Mouse (Mus musculus) myocyte (in vitro differentiated cells): ENCODE results near the gene Kcnq4.

Experiments used
- E2F4 ChIP-seq: IDR thresholded peaks from one replicate; pipeline ENCODE4 v1.6.1; 2011; ENCODE audit warnings: mild to moderate bottlenecking, control low read depth, moderate library complexity; ENCODE audit not compliant: insufficient read depth
- MAX ChIP-seq: IDR thresholded peaks from one replicate; pipeline ENCODE4 v1.6.1; 2011; ENCODE audit warnings: low read depth, mild to moderate bottlenecking, control low read depth
- POLR2A ChIP-seq: IDR thresholded peaks from one replicate; pipeline ENCODE4 v1.6.1; 2011; ENCODE audit warnings: low read depth, mild to moderate bottlenecking, control low read depth, moderate library complexity; ENCODE audit not compliant: insufficient read length
- POLR2AphosphoS2 ChIP-seq: IDR thresholded peaks from one replicate; pipeline ENCODE4 v1.6.1; 2011; ENCODE audit warnings: low read depth, control low read depth; ENCODE audit not compliant: insufficient read length
- TCF12 ChIP-seq: IDR thresholded peaks from one replicate; pipeline ENCODE4 v1.6.1; 2011; ENCODE audit warnings: mild to moderate bottlenecking, control low read depth; ENCODE audit not compliant: poor library complexity, insufficient read depth, severe bottlenecking
- USF1 ChIP-seq: IDR thresholded peaks from one replicate; pipeline ENCODE4 v1.6.1; 2011; ENCODE audit warnings: low read depth, mild to moderate bottlenecking, control low read depth, moderate library complexity

DNA sequence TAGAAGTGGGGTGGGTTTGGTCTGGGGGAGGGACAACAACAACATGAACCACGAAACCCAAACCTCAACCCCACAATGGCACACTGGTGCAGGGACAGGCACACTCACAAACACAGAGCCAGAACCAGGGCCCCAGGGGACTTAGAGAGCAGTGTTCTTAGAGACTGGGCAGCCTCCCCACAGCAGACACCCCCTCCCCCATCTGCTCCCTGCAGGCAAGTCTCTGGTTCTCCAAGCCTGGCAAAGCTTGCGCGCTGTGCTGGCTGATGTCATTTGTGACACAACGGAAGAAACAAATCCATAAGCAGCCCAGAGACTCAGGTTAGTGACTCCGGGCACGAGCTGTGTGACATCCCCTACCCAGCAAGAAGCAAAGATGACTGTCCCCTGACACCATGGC, 7.1 kb downstream of the Kcnq4 start:
- TF ChIP-seq TCF12 (no peak), POLR2A (no peak), E2F4 (no peak), POLR2AphosphoS2 (no peak), MAX (no peak), USF1 (no peak)
